Mouse (Mus musculus): ENCODE data around the gene Hrh1.

Hrh1 gene

DNA sequence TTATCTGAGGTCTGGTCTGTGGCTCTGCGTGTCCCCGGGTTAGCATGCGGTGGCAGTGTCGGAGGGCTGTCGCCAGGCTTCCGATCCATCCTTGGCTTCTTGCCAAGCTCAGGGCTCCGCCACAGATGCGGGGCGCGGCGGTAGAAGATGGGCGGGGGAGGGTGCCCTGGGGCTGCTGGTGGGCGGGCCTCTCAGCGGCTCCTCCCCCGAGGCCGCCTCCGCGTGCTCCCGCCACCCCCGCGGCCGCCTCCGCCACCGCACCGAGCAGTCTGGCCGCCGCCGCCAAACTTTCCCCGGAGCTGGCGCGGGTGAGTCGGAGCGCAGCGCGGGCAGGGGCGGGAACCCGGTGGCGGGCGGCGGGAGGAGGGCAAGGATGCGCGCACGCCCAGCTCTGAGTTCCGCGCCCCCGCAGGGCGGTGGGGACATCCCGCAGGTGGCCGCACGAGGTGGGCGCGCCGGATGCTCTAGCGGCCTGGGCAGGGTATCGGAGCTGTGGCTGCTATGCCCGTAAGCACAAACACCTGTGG, at the start of gene Hrh1:
Gene Hrh1, plus strand, starts transcription at position 246 of the 527 bp plus-strand sequence.
- DNase-seq (ENCODE audit: low spot score in 2 of 2) = no peak

DNA sequence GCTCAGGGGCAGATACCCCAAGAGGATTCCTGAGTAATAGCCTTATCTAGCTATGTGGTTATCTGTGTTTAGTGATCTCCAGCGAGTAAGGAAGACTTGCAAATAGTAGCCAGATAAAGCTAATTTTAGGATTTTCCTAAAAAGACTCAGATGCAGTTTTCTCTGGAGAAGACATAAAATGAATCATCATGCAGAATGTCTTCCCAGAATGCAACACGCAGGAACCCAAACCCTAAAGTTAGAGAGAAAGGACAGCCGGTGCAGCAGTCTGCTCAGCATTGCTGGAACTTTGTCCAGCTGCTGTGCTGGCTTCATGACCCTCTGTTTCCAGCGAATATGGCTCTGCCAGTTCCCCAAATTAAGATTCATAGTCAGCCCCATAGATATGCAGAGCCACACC, 43.1 kb upstream of the Hrh1 start:
- no peak for DNase-seq (ENCODE audit: low spot score in 2 of 2)

- DNase-seq (ENCODE audit: low spot score in 2 of 2) = no peak
Observed at GRCm38 (mm10) chr6:114358171-114358570, 39.6 kb upstream of the Hrh1 start.

- DNase-seq (ENCODE audit: low spot score in 2 of 2) = no peak
Observed at GRCm38 (mm10) chr6:114362355-114362754, 35.4 kb upstream of the Hrh1 start.

DNA sequence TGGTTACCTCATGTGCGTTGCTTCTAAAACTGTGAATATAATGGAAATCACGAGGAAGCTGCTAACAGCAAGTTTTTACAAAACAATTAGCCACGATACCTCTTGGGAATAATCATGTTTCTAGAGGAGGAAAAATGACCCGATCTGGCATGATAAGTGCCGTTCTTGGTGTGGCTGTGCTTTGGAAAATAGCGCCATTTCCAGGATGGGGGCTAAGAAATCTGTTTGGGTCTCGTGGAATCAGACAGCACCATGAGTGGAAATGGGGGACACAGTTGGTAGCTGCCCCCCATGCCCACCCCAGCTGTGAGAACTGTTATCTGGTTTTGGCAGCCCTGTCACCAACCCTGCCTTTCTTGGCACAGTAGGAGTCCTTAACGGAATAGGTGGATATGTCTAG, 34.0 kb upstream of the Hrh1 start:
- no peak for DNase-seq (ENCODE audit: low spot score in 2 of 2)

DNA sequence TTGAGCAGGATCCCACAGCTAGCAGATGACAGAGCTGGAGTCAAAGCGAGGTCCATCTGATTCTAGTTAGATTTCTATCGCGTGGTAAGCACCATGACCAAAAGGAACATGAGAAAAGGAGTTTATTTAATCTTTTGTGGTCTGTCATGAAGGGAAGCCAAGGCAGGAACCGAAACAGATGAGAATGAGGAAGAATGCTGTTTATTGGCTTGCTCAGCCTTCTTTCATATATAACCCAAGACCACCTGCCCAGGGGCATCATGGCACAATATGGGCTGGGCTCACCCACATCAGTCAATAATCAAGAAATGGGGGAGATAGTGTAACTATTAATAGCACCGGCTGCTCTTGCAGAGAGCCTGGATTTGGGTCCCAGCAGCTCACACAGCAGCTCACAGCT, 33.0 kb upstream of the Hrh1 start:
- DNase-seq (ENCODE audit: low spot score in 2 of 2) = no peak

- DNase-seq (ENCODE audit: low spot score in 2 of 2) = no peak
Observed at GRCm38 (mm10) chr6:114366191-114366590, 31.5 kb upstream of the Hrh1 start.

DNA sequence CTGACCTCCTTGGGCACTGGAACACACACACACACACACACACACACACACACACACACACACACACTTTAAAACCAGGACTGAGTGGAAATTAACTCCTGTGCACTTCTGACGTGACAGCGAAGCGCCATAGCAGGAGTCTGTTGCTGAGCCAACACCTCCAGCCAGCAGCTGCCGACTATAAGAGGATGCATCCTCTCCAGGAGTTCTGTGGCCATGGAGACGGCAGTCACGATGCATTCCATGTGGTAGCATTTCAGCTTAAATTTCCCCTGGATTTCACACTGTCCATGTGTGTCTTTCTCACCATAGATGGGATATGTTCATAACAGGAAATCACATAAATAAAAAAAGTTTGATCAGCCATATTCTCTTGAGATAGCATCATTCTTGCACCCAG, 30.1 kb upstream of the Hrh1 start:
- no peak for DNase-seq (ENCODE audit: low spot score in 2 of 2)

DNA sequence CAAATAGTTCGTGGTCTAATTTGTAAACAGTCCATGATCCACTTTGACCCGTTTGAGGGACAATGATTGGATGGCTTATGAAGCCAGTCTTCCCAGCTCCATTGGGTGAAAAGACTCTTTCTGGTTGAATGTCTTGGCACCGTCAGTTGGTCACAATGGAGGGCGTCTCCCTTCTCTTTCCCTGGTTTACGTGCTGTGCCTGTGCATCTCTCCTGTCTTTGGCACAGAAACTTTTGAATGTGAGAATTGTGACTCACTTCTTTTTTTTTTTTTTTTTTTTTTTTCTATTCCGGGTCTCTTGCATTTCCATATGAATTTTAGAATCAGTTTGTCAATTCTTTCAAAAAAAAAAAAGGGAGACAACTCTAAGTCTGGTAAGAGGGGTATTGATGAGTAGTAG, 29.5 kb upstream of the Hrh1 start:
- DNase-seq (ENCODE audit: low spot score in 2 of 2) = no peak

- no peak for DNase-seq (ENCODE audit: low spot score in 2 of 2)
Observed at GRCm38 (mm10) chr6:114372741-114373140, 25.0 kb upstream of the Hrh1 start.

DNA sequence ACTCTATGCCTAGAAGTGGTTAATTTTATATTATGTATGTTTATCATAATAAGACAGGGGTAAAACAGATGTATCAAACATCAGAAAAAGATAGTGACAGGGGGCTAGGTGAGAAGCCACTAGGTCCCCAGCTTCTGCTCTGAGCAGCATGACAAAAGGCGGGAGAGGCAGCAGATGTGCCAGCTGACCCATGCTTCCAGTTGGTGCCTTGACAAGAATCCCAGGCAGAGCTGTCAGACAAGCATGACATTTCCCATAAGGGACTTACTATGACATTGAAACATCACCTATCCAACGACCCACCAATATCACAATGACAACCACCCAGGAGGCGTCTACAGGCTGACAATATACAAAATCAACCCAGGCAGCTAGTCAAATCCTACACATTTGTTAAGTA, 16.9 kb upstream of the Hrh1 start:
- DNase-seq (ENCODE audit: low spot score in 2 of 2) = no peak

DNA sequence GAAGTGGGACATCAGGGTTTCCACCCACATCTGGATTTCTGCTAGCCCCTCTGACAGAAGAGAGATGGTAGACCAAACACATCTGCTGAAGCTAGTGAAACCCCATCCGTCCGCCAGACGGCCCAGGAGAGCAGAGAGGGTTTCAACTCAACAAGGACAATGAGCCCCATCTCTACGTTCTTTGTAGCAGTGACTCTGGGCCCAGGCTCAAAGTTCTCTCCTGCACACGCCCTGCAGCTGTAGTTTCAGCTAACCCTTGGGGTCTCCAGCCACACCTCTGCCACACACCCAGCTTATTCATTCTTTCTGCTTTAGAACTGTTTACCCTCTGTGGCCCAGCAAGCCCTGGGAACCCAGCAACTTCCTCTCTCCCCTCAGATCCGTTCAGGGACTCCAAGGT, 10.4 kb upstream of the Hrh1 start:
- DNase-seq (ENCODE audit: low spot score in 2 of 2) = no peak

- DNase-seq (ENCODE audit: low spot score in 2 of 2) = no peak
Observed at GRCm38 (mm10) chr6:114387855-114388254, 9.9 kb upstream of the Hrh1 start.

DNA sequence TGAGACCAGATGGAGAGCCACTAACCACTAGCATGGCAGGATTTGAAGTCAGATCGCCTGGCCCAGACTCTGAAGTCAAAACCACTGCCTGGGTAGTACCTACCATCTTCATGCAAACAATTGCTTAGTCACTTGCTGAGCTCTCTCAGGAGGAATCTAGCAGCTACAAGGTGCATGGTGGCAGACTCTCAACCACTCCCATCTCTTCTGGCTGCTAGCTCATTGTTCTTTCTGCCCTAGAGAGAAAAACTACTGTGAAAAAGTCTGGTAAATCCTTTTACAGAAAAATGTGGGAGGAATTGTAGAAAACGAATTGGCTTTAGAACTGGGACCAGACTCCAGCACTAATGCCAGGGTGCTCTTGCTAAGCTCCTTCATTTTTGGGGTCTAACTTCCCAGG, 7.6 kb upstream of the Hrh1 start:
- no peak for DNase-seq (ENCODE audit: low spot score in 2 of 2)

- DNase-seq (ENCODE audit: low spot score in 2 of 2) = no peak
Observed at GRCm38 (mm10) chr6:114394982-114395381, 2.8 kb upstream of the Hrh1 start.

DNA sequence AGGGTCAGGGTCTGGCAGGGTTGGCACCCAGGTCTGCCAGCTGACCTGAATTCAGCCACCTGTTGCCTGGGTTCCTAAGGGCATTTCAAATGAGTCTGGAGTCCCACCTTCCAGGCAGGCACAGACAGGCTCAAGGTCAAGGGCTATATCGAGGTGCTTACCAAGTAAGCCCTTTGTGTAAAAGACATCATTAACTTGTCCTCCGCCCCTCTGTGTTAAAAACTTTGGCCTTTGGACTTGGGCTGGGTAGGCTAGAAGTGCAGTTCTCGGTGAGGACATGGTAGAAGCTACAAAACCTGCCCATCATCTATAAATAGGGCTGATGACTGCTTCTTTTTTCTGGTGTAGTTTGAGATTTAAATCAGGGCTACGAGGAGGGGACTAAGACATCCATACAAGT, 1.1 kb upstream of the Hrh1 start:
- no peak for DNase-seq (ENCODE audit: low spot score in 2 of 2)

GRCm38 (mm10) chr6:114397280-114397679, 456 bp upstream of the Hrh1 start:
- DNase-seq (ENCODE audit: low spot score in 2 of 2) = no peak

- no peak for DNase-seq (ENCODE audit: low spot score in 2 of 2)
Observed at GRCm38 (mm10) chr6:114398626-114399025, 890 bp downstream of the Hrh1 start.

DNA sequence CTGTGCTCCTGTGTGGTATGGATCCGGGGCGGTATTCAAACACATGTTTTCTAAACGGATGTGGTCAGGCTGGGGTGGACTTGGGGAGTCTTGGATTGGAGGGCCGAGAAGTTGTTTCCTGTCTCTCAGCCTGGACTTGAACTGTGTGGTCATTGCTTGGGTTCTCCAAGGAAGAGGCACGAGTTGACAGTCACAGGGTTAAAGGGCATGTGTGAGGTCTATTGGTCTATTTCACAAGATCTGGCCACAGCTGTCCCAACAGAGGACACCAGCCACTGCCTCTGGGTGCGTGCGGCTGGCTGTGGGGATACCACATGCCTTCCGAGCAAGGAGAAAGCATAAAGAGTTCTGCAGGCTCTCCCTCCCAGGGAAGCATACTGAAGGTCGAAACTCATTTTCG, 2.7 kb downstream of the Hrh1 start:
- DNase-seq (ENCODE audit: low spot score in 2 of 2) = no peak

GRCm38 (mm10) chr6:114400841-114401240, 3.1 kb downstream of the Hrh1 start:
- no peak for DNase-seq (ENCODE audit: low spot score in 2 of 2)

DNA sequence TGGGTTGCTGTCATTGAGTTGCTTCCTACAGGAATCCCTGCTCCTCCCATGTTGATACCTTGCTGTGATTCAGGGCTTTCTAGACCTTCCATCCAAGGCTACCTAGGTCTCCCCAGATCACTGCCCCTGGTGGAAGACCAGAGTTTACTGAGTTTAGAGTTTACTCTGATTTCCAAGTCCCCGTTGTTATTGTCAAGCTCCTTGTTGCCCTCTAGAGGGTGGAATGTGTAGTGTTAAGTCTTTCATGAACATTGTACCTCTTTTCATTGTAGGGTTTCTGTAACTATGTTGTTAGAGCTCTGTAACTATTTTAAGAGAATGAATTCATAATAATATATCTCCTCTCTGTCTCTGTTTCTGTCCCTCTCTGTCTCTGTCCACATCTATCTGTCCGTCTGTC, 4.4 kb downstream of the Hrh1 start:
- DNase-seq (ENCODE audit: low spot score in 2 of 2) = no peak

DNA sequence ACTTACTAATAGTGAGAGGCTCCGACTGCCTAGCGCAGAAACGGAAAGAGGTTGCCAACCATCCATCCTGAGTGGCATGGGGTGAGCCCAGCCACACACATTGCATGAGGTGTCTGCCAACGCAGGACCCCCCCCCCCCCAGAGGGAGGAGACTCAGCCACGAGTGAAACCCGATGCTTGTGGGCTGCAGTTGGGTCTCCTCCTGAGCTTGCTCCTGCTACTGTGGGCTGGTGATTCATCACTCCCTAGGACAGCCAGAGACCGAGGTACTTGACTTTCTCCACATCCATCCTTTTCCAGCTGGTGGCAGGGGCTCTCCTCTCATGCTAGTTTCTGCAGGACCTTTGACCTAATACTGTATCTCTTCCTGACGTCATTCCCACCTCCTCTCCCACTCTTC, 5.9 kb downstream of the Hrh1 start:
- no peak for DNase-seq (ENCODE audit: low spot score in 2 of 2)

DNA sequence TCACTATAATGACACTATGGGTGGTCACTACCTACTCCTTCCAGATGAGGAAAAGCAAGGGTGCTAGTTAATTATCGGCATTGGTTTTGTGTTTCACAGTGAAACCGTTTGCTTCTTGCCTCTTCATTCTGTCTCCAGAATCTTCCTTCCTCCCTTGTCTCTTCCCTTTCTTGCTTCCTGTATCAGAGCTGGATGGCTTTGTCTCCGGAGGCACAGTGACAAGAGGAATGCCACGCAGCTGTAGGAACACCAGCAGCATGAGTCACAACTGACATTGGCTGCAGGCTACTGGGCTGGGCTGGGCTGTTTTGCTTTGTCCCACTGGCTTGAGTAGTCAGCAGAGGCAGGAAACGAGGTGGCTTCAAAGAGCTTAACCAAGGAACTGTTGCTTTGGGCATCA, 6.4 kb downstream of the Hrh1 start:
- DNase-seq (ENCODE audit: low spot score in 2 of 2) = no peak

DNA sequence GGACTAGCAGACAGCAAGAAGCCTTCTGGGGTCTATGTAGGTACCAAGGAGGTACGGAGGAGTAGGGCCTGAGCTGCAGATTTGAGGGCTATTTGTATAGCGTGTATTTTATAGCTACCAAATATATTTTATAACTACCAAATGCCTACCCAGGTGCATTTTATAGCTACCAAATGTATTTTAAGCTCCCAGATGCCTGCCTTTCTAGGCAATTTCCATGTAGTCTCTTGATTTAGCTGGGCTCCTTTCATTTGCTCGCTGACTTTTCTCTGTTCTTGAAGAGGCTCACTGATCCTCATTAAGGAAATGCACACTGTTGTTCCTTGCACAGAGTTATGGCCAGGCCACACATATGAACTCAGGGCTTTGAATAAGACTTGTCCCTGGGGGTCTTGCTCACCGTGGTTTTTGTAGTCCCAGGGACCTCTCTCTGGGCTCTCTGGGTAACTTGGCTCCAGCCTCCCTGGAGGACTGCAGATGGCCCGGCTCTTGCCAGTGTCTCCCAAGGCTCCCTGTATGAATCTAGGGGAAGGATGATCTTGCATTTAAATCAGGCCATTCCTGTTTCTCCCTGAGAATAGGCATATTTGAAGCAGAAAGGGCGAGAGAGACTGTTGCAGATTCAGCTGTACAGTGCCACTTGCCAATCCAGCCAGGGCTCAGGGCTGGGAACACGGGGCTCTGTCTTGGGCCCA, 7.2 kb downstream of the Hrh1 start:
- DNase-seq (ENCODE audit: low spot score in 2 of 2) = no peak

Data from natural killer cell, adult 2 months (primary cell).